Mouse (Mus musculus) ES-E14 (cell line): Measurements from ENCODE around the gene Nfib.

Experiments
- CHD2 ChIP-seq: IDR thresholded peaks from 2 replicates; pipeline ENCODE4 v1.6.1; 2014; ENCODE audit warnings: mild to moderate bottlenecking, low read depth, low read length, inconsistent platforms
- HCFC1 ChIP-seq: IDR thresholded peaks from 2 replicates; pipeline ENCODE4 v1.6.1; 2012; ENCODE audit warnings: low read length, inconsistent platforms, borderline replicate concordance; ENCODE audit not compliant: insufficient read depth
- MAFK ChIP-seq: IDR thresholded peaks from 2 replicates; pipeline ENCODE4 v1.6.1; 2014; ENCODE audit warnings: mild to moderate bottlenecking, low read depth, low read length, inconsistent platforms; ENCODE audit not compliant: insufficient read depth
- ZC3H11A ChIP-seq: IDR thresholded peaks from 2 replicates; pipeline ENCODE4 v1.6.1; 2012; ENCODE audit warnings: low read depth, mild to moderate bottlenecking, inconsistent platforms, low read length, borderline replicate concordance
- ZNF384 ChIP-seq: IDR thresholded peaks from 2 replicates; pipeline ENCODE4 v1.6.1; 2012; ENCODE audit warnings: low read depth, low read length, inconsistent platforms

DNA sequence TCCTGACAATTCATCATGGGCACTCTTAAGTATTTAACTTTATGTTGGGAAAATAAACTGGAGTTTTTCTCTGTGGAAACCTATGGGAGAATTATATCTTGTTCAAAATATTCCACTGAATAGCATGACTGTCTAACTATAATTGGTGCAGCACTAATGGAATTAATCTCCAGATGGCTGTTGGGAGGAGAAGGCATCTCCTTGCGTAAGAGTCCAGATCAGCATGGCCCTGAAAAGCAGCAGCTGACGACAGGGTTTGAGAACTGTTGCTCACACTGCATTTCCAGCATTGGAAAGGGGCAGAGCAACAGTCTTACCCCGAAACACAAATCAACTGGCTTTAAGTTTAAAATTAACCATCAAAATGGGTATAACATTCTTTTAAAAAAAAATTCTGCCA is 380.6 kb downstream of the Nfib start:
- no peak for TF ChIP-seq ZC3H11A
- TF ChIP-seq MAFK, result no peak
- TF ChIP-seq CHD2, result no peak
- no peak for TF ChIP-seq ZNF384
- no peak for TF ChIP-seq HCFC1
